Mouse (Mus musculus): Measurements from ENCODE around the gene Glis3. TPM values are rescaled to one million over a fixed set of nuclear protein-coding genes. Genes with fewer than 3 reads are reported as not detected.
A peak's percentile ranks its signal among the peaks of the same experiment; 100 is the strongest.

The Glis3 gene
- polyA plus RNA-seq, 1 experiment from 2014 or later, result 0.36 TPM

- Histone ChIP-seq H3K27ac (ENCODE audit: low read depth) (no peak overlapping the region), H3K27me3 (ENCODE audit: insufficient read depth, low read length) (no peaks in the 10 kb centered on the region), H3K4me1 (ENCODE audit: insufficient read depth) (no peaks in the 10 kb centered on the region), H3K4me3 (ENCODE audit: low read depth, low read length) (no peak overlapping the region), H3K36me3 (replicated peaks; ENCODE audit: insufficient read depth, low read length) (no peaks in the 10 kb centered on the region), H3K4me2 (ENCODE audit: low read depth, low read length) (no peak overlapping the region), H3K9me3 (ENCODE audit: low read length) (no peaks in the 10 kb centered on the region), H3K9ac (replicated peaks) (no peak overlapping the region)
- WGBS (ENCODE audit: insufficient replicate concordance), result 72% methylated on average over 6 of the region's 6 CpGs
- ATAC-seq (no peak), DNase-seq (no peak)
- TF ChIP-seq CTCF (IDR thresholded peaks at IDR 0.05; ENCODE audit: low read depth) (no peak), EP300 (IDR thresholded peaks at IDR 0.05; ENCODE audit: low read depth) (no peak)
Observed at GRCm38 (mm10) chr19:28647424-28647823, 32.5 kb downstream of the Glis3 start.

DNA sequence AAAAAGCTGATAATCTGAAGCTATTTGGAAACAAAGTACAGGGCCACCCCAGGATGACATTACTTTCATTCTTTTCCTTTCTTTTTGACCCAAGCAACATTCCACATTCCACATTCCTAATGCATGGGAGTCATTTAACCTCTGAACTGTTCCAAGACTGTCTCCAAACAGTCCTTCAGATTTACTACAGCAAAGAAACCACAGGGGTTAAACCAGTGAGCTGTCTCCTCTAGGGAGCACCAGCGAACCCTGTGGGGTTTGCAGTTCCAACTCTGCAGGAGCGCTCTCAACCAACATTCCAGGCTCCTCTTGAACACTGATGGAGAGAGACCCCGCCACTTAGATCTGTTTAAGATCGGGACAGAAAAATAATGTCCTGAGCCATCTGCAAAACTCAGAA, 33.6 kb downstream of the Glis3 start:
- ATAC-seq, result no peak
- 68% methylated on average over 4 of the region's 4 CpGs for WGBS (ENCODE audit: insufficient replicate concordance)
- Histone ChIP-seq H3K4me3 (ENCODE audit: low read depth, low read length) (no peak overlapping the region), H3K27ac (ENCODE audit: low read depth) (no peak overlapping the region), H3K27me3 (ENCODE audit: insufficient read depth, low read length) (no peaks in the 10 kb centered on the region), H3K9ac (replicated peaks) (no peak overlapping the region), H3K9me3 (ENCODE audit: low read length) (no peaks in the 10 kb centered on the region), H3K4me1 (ENCODE audit: insufficient read depth) (no peaks in the 10 kb centered on the region), H3K36me3 (replicated peaks; ENCODE audit: insufficient read depth, low read length) (no peaks in the 10 kb centered on the region), H3K4me2 (ENCODE audit: low read depth, low read length) (no peak overlapping the region)
- TF ChIP-seq CTCF (IDR thresholded peaks at IDR 0.05; ENCODE audit: low read depth), result no peak
- no peak for DNase-seq

- 65% methylated on average over 7 of the region's 7 CpGs for WGBS (ENCODE audit: insufficient replicate concordance)
- TF ChIP-seq EP300 (IDR thresholded peaks at IDR 0.05; ENCODE audit: low read depth) (no peak), CTCF (IDR thresholded peaks at IDR 0.05; ENCODE audit: low read depth) (no peak)
- Histone ChIP-seq H3K27me3 (ENCODE audit: insufficient read depth, low read length) (no peaks in the 10 kb centered on the region), H3K36me3 (replicated peaks; ENCODE audit: insufficient read depth, low read length) (no peaks in the 10 kb centered on the region), H3K4me3 (ENCODE audit: low read depth, low read length) (no peak overlapping the region), H3K9ac (replicated peaks) (no peak overlapping the region), H3K27ac (ENCODE audit: low read depth) (no peak overlapping the region), H3K4me2 (ENCODE audit: low read depth, low read length) (no peak overlapping the region), H3K4me1 (ENCODE audit: insufficient read depth) (no peaks in the 10 kb centered on the region), H3K9me3 (ENCODE audit: low read length) (no peaks in the 10 kb centered on the region)
- DNase-seq (no peak), ATAC-seq (no peak)
Observed at GRCm38 (mm10) chr19:28640861-28641381, 39.0 kb downstream of the Glis3 start.

DNA sequence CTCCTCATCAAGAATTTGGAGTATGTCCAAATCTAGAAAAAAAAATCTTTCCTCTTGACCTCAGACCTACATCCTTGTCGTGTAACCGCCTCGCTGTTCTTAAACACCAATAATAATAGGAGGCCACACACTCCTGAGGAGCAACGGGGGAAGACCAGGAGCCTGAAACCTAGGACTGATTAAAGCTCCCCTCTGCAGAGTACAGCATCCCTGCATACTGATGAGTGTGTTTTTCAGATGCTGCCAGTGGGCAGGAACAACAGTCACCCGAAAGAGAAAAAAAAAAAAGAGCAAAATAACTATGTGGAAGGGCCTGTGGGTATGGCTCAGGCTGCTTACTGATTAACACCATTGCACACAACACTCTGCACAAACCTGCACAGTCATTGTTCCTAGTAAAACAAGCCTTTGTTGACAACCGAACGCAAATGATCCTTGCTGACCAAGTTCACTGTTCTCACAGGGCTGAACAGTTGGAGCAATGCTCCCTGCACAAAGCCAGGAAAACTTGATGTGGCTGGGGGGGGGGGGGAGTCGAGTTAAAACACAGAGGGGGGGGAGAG, 43.8 kb downstream of the Glis3 start:
- no peak overlapping the region for H3K4me3 ChIP-seq (ENCODE audit: low read depth, low read length)
- no peaks in the 10 kb centered on the region for H3K36me3 ChIP-seq (replicated peaks; ENCODE audit: insufficient read depth, low read length)
- WGBS (ENCODE audit: insufficient replicate concordance), result 51% methylated on average over 7 of the region's 8 CpGs
- no peaks in the 10 kb centered on the region for H3K27me3 ChIP-seq (ENCODE audit: insufficient read depth, low read length)
- no peak overlapping the region for H3K27ac ChIP-seq (ENCODE audit: low read depth)
- H3K9ac ChIP-seq (replicated peaks), result no peak overlapping the region
- no peak for TF ChIP-seq EP300 (IDR thresholded peaks at IDR 0.05; ENCODE audit: low read depth)
- TF ChIP-seq CTCF (IDR thresholded peaks at IDR 0.05; ENCODE audit: low read depth), result no peak
- no peak overlapping the region for H3K4me2 ChIP-seq (ENCODE audit: low read depth, low read length)
- no peak for DNase-seq
- peak; percentile 81 for ATAC-seq
- no peaks in the 10 kb centered on the region for H3K4me1 ChIP-seq (ENCODE audit: insufficient read depth)
- no peaks in the 10 kb centered on the region for H3K9me3 ChIP-seq (ENCODE audit: low read length)

DNA sequence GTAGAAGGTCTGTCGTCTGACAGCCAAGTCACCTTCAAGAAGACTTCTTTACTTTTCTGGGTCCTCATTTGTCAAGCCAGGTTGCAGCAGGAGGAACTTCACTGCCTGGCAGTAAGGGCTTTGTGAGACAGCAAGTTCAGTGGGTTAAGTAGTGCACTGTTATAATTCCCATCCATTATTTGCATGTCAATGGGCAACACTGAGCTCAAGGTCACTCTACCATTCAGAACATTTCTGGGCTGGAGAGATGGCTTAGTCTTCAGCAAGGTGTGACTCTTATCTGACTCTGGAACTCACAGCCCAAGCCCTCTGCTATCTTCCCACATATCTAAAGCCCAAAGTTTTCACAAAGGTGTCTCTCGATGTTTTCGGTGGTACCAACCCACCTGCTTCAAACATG, 44.9 kb downstream of the Glis3 start:
- WGBS (ENCODE audit: insufficient replicate concordance), result 75% methylated on average over 3 of the region's 3 CpGs
- no peak for DNase-seq
- H3K9ac ChIP-seq (replicated peaks), result no peak overlapping the region
- H3K4me3 ChIP-seq (ENCODE audit: low read depth, low read length), result no peak overlapping the region
- no peak overlapping the region for H3K4me2 ChIP-seq (ENCODE audit: low read depth, low read length)
- ATAC-seq, result no peak
- no peak for TF ChIP-seq CTCF (IDR thresholded peaks at IDR 0.05; ENCODE audit: low read depth)
- TF ChIP-seq EP300 (IDR thresholded peaks at IDR 0.05; ENCODE audit: low read depth), result no peak
- no peak overlapping the region for H3K27ac ChIP-seq (ENCODE audit: low read depth)
- no peaks in the 10 kb centered on the region for H3K9me3 ChIP-seq (ENCODE audit: low read length)
- H3K36me3 ChIP-seq (replicated peaks; ENCODE audit: insufficient read depth, low read length), result no peaks in the 10 kb centered on the region
- no peaks in the 10 kb centered on the region for H3K4me1 ChIP-seq (ENCODE audit: insufficient read depth)
- no peaks in the 10 kb centered on the region for H3K27me3 ChIP-seq (ENCODE audit: insufficient read depth, low read length)

- Histone ChIP-seq H3K27ac (ENCODE audit: low read depth) (no peak overlapping the region), H3K9ac (replicated peaks) (no peak overlapping the region), H3K4me2 (ENCODE audit: low read depth, low read length) (no peak overlapping the region), H3K4me1 (ENCODE audit: insufficient read depth) (no peaks in the 10 kb centered on the region), H3K9me3 (ENCODE audit: low read length) (no peaks in the 10 kb centered on the region), H3K27me3 (ENCODE audit: insufficient read depth, low read length) (no peaks in the 10 kb centered on the region), H3K36me3 (replicated peaks; ENCODE audit: insufficient read depth, low read length) (no peaks in the 10 kb centered on the region), H3K4me3 (ENCODE audit: low read depth, low read length) (no peak overlapping the region)
- 61% methylated on average over 8 of the region's 8 CpGs for WGBS (ENCODE audit: insufficient replicate concordance)
- ATAC-seq (no peak), DNase-seq (no peak)
- TF ChIP-seq EP300 (IDR thresholded peaks at IDR 0.05; ENCODE audit: low read depth) (no peak), CTCF (IDR thresholded peaks at IDR 0.05; ENCODE audit: low read depth) (peak; percentile 46)
Observed at GRCm38 (mm10) chr19:28628416-28628815, 51.5 kb downstream of the Glis3 start.

DNA sequence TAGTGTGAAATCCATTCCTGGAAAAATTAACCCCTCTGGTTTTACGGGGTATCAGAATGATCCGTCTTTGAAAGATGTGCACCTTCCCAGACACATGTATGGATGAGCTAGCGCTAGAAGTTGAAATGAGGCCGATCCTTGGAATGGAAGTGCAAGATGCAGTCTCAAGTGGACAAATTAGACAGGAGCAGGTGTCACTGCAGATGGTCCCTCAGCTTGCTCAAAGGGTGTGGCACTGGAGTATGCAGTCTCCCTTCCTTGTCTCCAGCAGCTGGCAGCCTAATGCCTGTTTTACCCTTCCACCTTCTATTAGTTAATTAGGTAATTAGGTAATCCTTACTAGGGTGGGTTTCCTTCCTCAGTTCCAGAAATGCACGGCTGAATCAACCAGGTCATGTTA, 53.7 kb downstream of the Glis3 start:
- 77% methylated on average over 5 of the region's 5 CpGs for WGBS (ENCODE audit: insufficient replicate concordance)
- Histone ChIP-seq H3K27ac (ENCODE audit: low read depth) (no peak overlapping the region), H3K4me3 (ENCODE audit: low read depth, low read length) (no peak overlapping the region), H3K4me1 (ENCODE audit: insufficient read depth) (no peaks in the 10 kb centered on the region), H3K9me3 (ENCODE audit: low read length) (no peaks in the 10 kb centered on the region), H3K36me3 (replicated peaks; ENCODE audit: insufficient read depth, low read length) (no peaks in the 10 kb centered on the region), H3K9ac (replicated peaks) (no peak overlapping the region), H3K4me2 (ENCODE audit: low read depth, low read length) (no peak overlapping the region), H3K27me3 (ENCODE audit: insufficient read depth, low read length) (no peaks in the 10 kb centered on the region)
- TF ChIP-seq EP300 (IDR thresholded peaks at IDR 0.05; ENCODE audit: low read depth) (no peak), CTCF (IDR thresholded peaks at IDR 0.05; ENCODE audit: low read depth) (no peak)
- no peak for DNase-seq
- no peak for ATAC-seq
